Mouse (Mus musculus) neural tube, embryonic 12.5 days (tissue): ENCODE results near the gene Bnip3. TPM values are rescaled to one million over a fixed set of nuclear protein-coding genes. Genes with fewer than 3 reads are reported as not detected.

Source experiments
- ATAC-seq: fragments of 200-750 bp; cut with Nextera tagmentation; 2 replicates; pipeline ENCODE4 v1.8.0; 2017; ENCODE audit warnings: low read depth, mild to moderate bottlenecking, moderate TSS enrichment, moderate library complexity; ENCODE audit not compliant: low FRiP score
- H3K27ac ChIP-seq: fragments of 300-500 bp; sonication (generic); 2 replicates; pipeline ENCODE4 v1.5.1; 2016
- H3K27me3 ChIP-seq: fragments of 300-500 bp; sonication (generic); replicated peaks from 2 replicates; pipeline ENCODE4 v1.6.1; 2016; ENCODE audit warnings: mild to moderate bottlenecking
- H3K36me3 ChIP-seq: fragments of 300-500 bp; sonication (generic); 2 replicates; pipeline ENCODE4 v1.6.1; 2016; ENCODE audit warnings: mild to moderate bottlenecking
- H3K4me1 ChIP-seq: fragments of 300-500 bp; sonication (generic); 2 replicates; pipeline ENCODE4 v1.6.1; 2016
- H3K4me2 ChIP-seq: fragments of 300-500 bp; sonication (generic); replicated peaks from 2 replicates; pipeline ENCODE4 v1.6.1; 2016; ENCODE audit warnings: mild to moderate bottlenecking
- H3K4me3 ChIP-seq: fragments of 300-500 bp; sonication (generic); 2 replicates; pipeline ENCODE4 v1.5.1; 2016
- H3K9ac ChIP-seq: fragments of 300-500 bp; sonication (generic); 2 replicates; pipeline ENCODE4 v1.6.1; 2016; ENCODE audit warnings: mild to moderate bottlenecking
- H3K9me3 ChIP-seq: fragments of 300-500 bp; sonication (generic); 2 replicates; pipeline ENCODE4 v1.6.1; 2016; ENCODE audit warnings: mild to moderate bottlenecking
- WGBS: fragments of 180-500 bp; shearing (Covaris S2); methylation state at CpG from one replicate; pipeline ENCODE4 v1.1.7; 2016; 5-methylcytosine and 5-hydroxymethylcytosine counted together
- polyA plus RNA-seq: library from polyadenylated mRNA; unstranded; fragments of >200 nt; fragmentation: Nextera tagmentation; extraction: Ambion mirVana; gene quantifications from 2 replicates; pipeline ENCODE4 v1.2.1, GENCODE M21; 2016

The Bnip3 gene
- polyA plus RNA-seq, 1 experiment from 2014 or later = 85.6 TPM

DNA sequence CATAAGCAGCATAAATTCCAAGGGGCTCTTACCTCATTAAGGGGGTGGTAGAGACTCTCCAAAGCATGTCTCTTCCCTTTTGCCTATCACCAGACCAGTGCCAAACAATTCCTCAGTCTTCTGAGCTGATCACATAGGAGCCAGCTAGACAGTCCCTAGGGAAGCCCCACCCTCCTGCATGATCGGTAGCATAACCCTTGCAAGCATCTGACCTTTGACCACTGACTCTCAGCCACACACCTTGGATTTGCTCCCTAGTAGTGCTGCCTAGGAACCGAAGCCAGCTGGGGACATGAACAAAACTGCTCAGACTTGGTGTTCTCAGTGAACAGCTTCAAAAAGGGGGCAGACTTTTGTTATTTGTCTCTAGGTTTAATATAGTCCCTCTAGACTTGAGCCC is 11.2 kb downstream of the Bnip3 start:
- Histone ChIP-seq H3K4me2 (no peak overlapping the region), H3K9me3 (no peaks in the 10 kb centered on the region), H3K27me3 (no peaks in the 10 kb centered on the region), H3K27ac (no peak overlapping the region), H3K4me1 (no peaks in the 10 kb centered on the region), H3K4me3 (no peak overlapping the region), H3K9ac (no peak overlapping the region), H3K36me3 (peaks cover 20% of the 10 kb centered on the region)
- WGBS = 83% methylated on average over 2 of the region's 2 CpGs
- no peak for ATAC-seq

- Histone ChIP-seq H3K36me3 (peaks cover 30% of the 10 kb centered on the region), H3K4me2 (no peak overlapping the region), H3K4me3 (no peak overlapping the region), H3K27ac (no peak overlapping the region), H3K9ac (no peak overlapping the region), H3K27me3 (no peaks in the 10 kb centered on the region), H3K9me3 (no peaks in the 10 kb centered on the region), H3K4me1 (no peaks in the 10 kb centered on the region)
- ATAC-seq = no peak
- WGBS = 95% methylated on average over 12 of the region's 13 CpGs
These were observed 23.7 kb downstream of the Bnip3 start for GRCm38 (mm10) chr7:138885365-138886289.

- Histone ChIP-seq H3K27me3 (no peaks in the 10 kb centered on the region), H3K27ac (no peak overlapping the region), H3K4me3 (no peak overlapping the region), H3K9me3 (no peaks in the 10 kb centered on the region), H3K4me2 (no peak overlapping the region), H3K4me1 (no peaks in the 10 kb centered on the region), H3K36me3 (peaks cover 49% of the 10 kb centered on the region), H3K9ac (no peak overlapping the region)
- no peak for ATAC-seq
- WGBS = 93% methylated on average over 3 of the region's 3 CpGs
These were observed 25.6 kb downstream of the Bnip3 start for GRCm38 (mm10) chr7:138883724-138884123.

GRCm38 (mm10) chr7:138875031-138875430 is 34.3 kb downstream of the Bnip3 start:
- Histone ChIP-seq H3K9ac (no peak overlapping the region), H3K36me3 (peaks cover 89% of the 10 kb centered on the region), H3K4me3 (no peak overlapping the region), H3K9me3 (no peaks in the 10 kb centered on the region), H3K4me1 (no peaks in the 10 kb centered on the region), H3K4me2 (no peak overlapping the region), H3K27ac (no peak overlapping the region), H3K27me3 (no peaks in the 10 kb centered on the region)
- 89% methylated on average over 3 of the region's 3 CpGs for WGBS
- no peak for ATAC-seq

GRCm38 (mm10) chr7:138872956-138873355 is 36.4 kb downstream of the Bnip3 start:
- ATAC-seq = no peak
- WGBS = 79% methylated on average over 3 of the region's 3 CpGs
- no peaks in the 10 kb centered on the region for H3K9me3 ChIP-seq
- peaks cover 79% of the 10 kb centered on the region for H3K36me3 ChIP-seq
- H3K4me3 ChIP-seq = no peak overlapping the region
- no peaks in the 10 kb centered on the region for H3K4me1 ChIP-seq
- no peak overlapping the region for H3K9ac ChIP-seq
- H3K27ac ChIP-seq = no peak overlapping the region
- H3K4me2 ChIP-seq = no peak overlapping the region
- H3K27me3 ChIP-seq = no peaks in the 10 kb centered on the region

GRCm38 (mm10) chr7:138868316-138868715 is 41.0 kb downstream of the Bnip3 start:
- no peaks in the 10 kb centered on the region for H3K9me3 ChIP-seq
- WGBS = 92% methylated on average over 4 of the region's 4 CpGs
- H3K27me3 ChIP-seq = no peaks in the 10 kb centered on the region
- ATAC-seq = no peak
- H3K4me1 ChIP-seq = no peaks in the 10 kb centered on the region
- H3K27ac ChIP-seq = no peak overlapping the region
- peaks cover 36% of the 10 kb centered on the region for H3K36me3 ChIP-seq
- no peak overlapping the region for H3K4me2 ChIP-seq
- no peak overlapping the region for H3K9ac ChIP-seq
- H3K4me3 ChIP-seq = no peak overlapping the region

DNA sequence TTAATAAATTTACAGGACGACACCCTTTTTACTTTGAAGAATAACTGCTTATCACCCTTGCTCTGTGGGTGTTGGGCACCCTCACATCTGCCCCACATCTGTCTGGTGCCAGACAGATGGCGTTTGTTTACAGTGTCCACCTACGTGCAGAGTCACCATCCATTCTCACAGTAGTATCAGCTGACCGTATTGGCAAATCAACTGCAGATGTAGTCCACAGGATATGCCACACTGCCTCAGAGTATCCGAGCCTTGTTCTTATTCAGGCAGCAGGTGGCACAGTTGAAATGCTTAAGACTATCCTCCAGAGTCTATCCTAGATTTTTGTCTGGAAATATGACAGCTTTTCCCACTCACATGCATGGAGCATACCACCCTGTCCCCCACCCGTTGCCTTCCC is 42.0 kb downstream of the Bnip3 start:
- ATAC-seq = no peak
- H3K4me3 ChIP-seq = no peak overlapping the region
- H3K4me1 ChIP-seq = no peaks in the 10 kb centered on the region
- no peak overlapping the region for H3K9ac ChIP-seq
- peaks cover 27% of the 10 kb centered on the region for H3K36me3 ChIP-seq
- H3K9me3 ChIP-seq = no peaks in the 10 kb centered on the region
- H3K4me2 ChIP-seq = no peak overlapping the region
- WGBS = 73% methylated on average over 6 of the region's 6 CpGs
- no peaks in the 10 kb centered on the region for H3K27me3 ChIP-seq
- no peak overlapping the region for H3K27ac ChIP-seq

- H3K4me1 ChIP-seq = no peaks in the 10 kb centered on the region
- H3K36me3 ChIP-seq = peaks cover 21% of the 10 kb centered on the region
- 97% methylated on average over 1 of the region's 1 CpGs for WGBS
- H3K9me3 ChIP-seq = no peaks in the 10 kb centered on the region
- no peaks in the 10 kb centered on the region for H3K27me3 ChIP-seq
- no peak overlapping the region for H3K9ac ChIP-seq
- no peak overlapping the region for H3K4me2 ChIP-seq
- H3K27ac ChIP-seq = no peak overlapping the region
- no peak overlapping the region for H3K4me3 ChIP-seq
- ATAC-seq = no peak
These were observed 44.5 kb downstream of the Bnip3 start for GRCm38 (mm10) chr7:138864776-138865175.

- H3K4me1 ChIP-seq = no peaks in the 10 kb centered on the region
- no peak for ATAC-seq
- H3K27me3 ChIP-seq = no peaks in the 10 kb centered on the region
- H3K36me3 ChIP-seq = peaks cover 19% of the 10 kb centered on the region
- no peak overlapping the region for H3K27ac ChIP-seq
- no peak overlapping the region for H3K9ac ChIP-seq
- no peaks in the 10 kb centered on the region for H3K9me3 ChIP-seq
- whole genome bisulfite sequencing = 82% methylated on average over 3 of the region's 3 CpGs
- no peak overlapping the region for H3K4me3 ChIP-seq
- H3K4me2 ChIP-seq = no peak overlapping the region
These were observed 45.3 kb downstream of the Bnip3 start for GRCm38 (mm10) chr7:138863950-138864572.

- WGBS = 62% methylated on average over 2 of the region's 2 CpGs
- H3K4me1 ChIP-seq = no peaks in the 10 kb centered on the region
- no peak overlapping the region for H3K4me2 ChIP-seq
- H3K27ac ChIP-seq = no peak overlapping the region
- no peaks in the 10 kb centered on the region for H3K27me3 ChIP-seq
- H3K4me3 ChIP-seq = no peak overlapping the region
- no peaks in the 10 kb centered on the region for H3K9me3 ChIP-seq
- H3K9ac ChIP-seq = no peak overlapping the region
- no peak for ATAC-seq
- H3K36me3 ChIP-seq = peaks cover 40% of the 10 kb centered on the region
These were observed 52.6 kb downstream of the Bnip3 start for GRCm38 (mm10) chr7:138856670-138857069.

DNA sequence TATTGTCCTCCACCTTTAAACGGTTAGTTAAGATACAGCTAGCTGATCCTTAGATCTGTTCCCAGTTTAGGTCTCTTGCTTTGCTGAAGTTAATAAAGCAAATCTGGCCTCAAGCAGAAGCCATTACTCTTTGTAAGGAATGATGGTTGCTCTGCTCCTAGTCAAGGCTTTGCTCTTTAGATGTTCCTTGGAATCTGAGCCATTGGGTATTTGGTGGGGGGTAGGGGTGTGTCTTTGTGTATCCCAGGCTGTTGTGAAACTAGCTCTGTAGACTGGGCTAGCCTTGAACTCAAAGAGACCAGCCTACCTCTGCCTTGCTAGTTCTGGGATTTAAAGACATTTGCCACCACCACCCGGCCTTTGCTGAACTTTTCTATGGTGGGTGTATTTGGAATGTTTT is 55.1 kb downstream of the Bnip3 start:
- Histone ChIP-seq H3K4me3 (no peak overlapping the region), H3K9me3 (no peaks in the 10 kb centered on the region), H3K27ac (no peak overlapping the region), H3K4me2 (no peak overlapping the region), H3K4me1 (peaks cover 12% of the 10 kb centered on the region; the same call in 1 of the 2 replicates), H3K9ac (no peak overlapping the region), H3K27me3 (no peaks in the 10 kb centered on the region), H3K36me3 (peaks cover 38% of the 10 kb centered on the region)
- 93% methylated on average over 2 of the region's 2 CpGs for WGBS
- no peak for ATAC-seq

GRCm38 (mm10) chr7:138853417-138854031 is 55.8 kb downstream of the Bnip3 start:
- H3K36me3 ChIP-seq = peaks cover 38% of the 10 kb centered on the region

More at GRCm38 (mm10) chr7:138853417-138854031, 55.8 kb downstream of the Bnip3 start:
- Histone ChIP-seq H3K9ac (no peak overlapping the region), H3K27me3 (no peaks in the 10 kb centered on the region), H3K4me2 (no peak overlapping the region), H3K4me3 (no peak overlapping the region), H3K27ac (no peak overlapping the region), H3K9me3 (no peaks in the 10 kb centered on the region), H3K4me1 (peaks cover 13% of the 10 kb centered on the region; the same call in 1 of the 2 replicates)
- no peak for ATAC-seq
- 96% methylated on average over 4 of the region's 4 CpGs for WGBS
